Mouse (Mus musculus) hematopoietic multipotent progenitor cell, adult 10-12 weeks (in vitro differentiated cells): ENCODE results near the gene Kdsr. TPM values are rescaled to one million over a fixed set of nuclear protein-coding genes. Genes with fewer than 3 reads are reported as not detected.

Experiments
- polyA plus RNA-seq: library from polyadenylated mRNA; stranded (reverse); fragments of >175 nt; gene quantifications from 2 replicates; pipeline ENCODE4 v1.2.3, GENCODE M21; 2012; ENCODE audit warnings: low replicate concordance

Kdsr gene
- polyA plus RNA-seq: 0.26 and 4.9 TPM in 2 replicates

DNA sequence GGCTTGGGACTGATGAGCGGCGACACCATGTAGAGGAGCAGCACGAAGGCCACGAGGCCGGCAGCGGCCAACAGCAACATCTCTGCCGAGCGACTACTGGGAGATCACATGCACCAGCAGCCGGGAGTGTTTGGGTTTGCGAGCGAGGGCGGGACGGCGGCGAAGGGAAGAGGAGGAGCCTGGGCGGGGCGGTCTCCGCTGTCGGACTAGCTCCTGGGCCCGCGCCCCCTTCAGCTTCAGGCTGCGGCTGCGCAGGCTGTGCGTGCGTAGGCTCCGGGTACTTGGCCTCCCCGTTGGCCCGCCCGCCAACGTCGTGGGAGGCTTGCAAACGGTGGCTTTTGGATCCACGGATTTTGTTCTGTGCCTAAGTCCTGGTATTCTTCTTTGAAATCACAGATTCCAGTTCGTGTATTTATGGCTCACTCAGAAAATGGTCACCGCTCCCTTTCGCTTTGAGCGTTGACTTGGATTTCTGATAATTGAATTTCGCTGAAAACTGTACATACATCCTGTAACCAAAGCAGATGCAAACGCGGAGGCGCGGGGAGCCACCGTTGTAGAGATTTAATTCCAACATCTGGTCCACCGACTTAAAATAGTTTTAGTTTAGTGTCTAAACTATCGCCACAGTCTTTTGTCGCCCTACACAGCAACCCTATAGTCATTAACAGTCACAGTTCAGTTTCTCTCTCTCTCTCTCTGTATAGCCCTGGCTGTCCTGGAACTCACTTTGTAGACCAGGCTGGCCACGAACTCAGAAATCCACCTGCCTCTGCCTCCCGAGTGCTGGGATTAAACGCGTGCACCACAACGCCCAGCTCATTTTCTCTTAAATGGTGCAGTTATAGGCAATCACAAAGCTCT is at the start of gene Kdsr:
Kdsr (minus strand) TSS at position 156 of the 864 bp plus-strand sequence.

DNA sequence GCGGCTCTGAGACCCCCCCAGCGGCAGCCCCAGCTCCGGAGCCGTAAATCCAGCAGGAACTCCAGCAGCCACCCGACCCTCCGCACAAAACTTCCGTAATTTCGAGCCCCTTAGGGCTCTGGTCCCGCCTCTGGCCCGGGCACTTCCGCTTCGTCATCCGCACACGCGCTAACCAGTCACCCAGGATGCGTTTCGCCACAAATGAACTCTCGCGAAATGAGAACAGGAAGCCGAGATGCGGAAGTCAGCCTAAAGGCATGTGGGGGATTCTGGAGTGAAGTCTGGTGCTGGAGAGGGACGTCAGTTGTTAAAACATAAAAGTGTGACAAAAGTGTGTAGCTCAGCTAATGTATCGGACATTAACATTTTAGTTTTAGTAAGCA is 37.0 kb upstream of the Kdsr start, which contains the start of gene Vps4b:
Vps4b (minus strand) TSS at position 187 of the 383 bp plus-strand sequence.

GRCm38 (mm10) chr1:106713621-106714529 is 45.7 kb downstream of the Kdsr start, which contains the start of gene Bcl2:
Gene Bcl2, minus strand, starts transcription at chr1:106714274.

Other genes starting within 250 kb of the Kdsr start
- gene Bcl2, start 45.5 kb downstream of the Kdsr start, polyA plus RNA-seq: 18.4 and 23.9 TPM in 2 replicates
- gene Vps4b, start 37.0 kb upstream of the Kdsr start, polyA plus RNA-seq: 25.6 and 54.7 TPM in 2 replicates
- gene Serpinb5, start 101.4 kb upstream of the Kdsr start, polyA plus RNA-seq: not detected in 2 replicates
- gene Serpinb12, start 174.7 kb upstream of the Kdsr start, polyA plus RNA-seq: not detected in 2 replicates
- gene Serpinb13, start 221.3 kb upstream of the Kdsr start, polyA plus RNA-seq: not detected in 2 replicates